Mouse (Mus musculus) forebrain, embryonic 11.5 days (tissue): ENCODE results near the gene Dchs1. TPM values are rescaled to one million over a fixed set of nuclear protein-coding genes. Genes with fewer than 3 reads are reported as not detected.
"Not testable (repeated sequence)": the region's sequence is repeated elsewhere in the genome, so short reads cannot be mapped to it uniquely, and the experiment has no call there.

Source experiments
- ATAC-seq: fragments of 200-750 bp; cut with Nextera tagmentation; replicated peaks from 2 replicates; pipeline ENCODE4 v1.8.0; 2017; ENCODE audit warnings: moderate TSS enrichment; ENCODE audit not compliant: low FRiP score
- DNase-seq: peaks from one replicate; pipeline ENCODE4 v3.0.0-alpha.2; 2017; ENCODE audit warnings: low spot score
- H3K27ac ChIP-seq: fragments of 300-500 bp; sonication (generic); 2 replicates; pipeline ENCODE4 v1.5.1; 2014; ENCODE audit warnings: low read depth, low read length
- H3K27me3 ChIP-seq: fragments of 300-500 bp; sonication (generic); 2 replicates; pipeline ENCODE4 v1.6.1; 2014; ENCODE audit warnings: mild to moderate bottlenecking, low read length, mixed read lengths; ENCODE audit not compliant: control insufficient read depth, insufficient read depth
- H3K36me3 ChIP-seq: fragments of 300-500 bp; sonication (generic); 2 replicates; pipeline ENCODE4 v1.6.1; 2014; ENCODE audit warnings: mild to moderate bottlenecking, low read length, moderate library complexity, mixed read lengths; ENCODE audit not compliant: control insufficient read depth, insufficient read depth
- H3K4me1 ChIP-seq: fragments of 300-500 bp; sonication (generic); replicated peaks from 2 replicates; pipeline ENCODE4 v1.6.1; 2014; ENCODE audit warnings: low read length, mixed read lengths; ENCODE audit not compliant: control insufficient read depth, insufficient read depth
- H3K4me2 ChIP-seq: fragments of 300-500 bp; sonication (generic); 2 replicates; pipeline ENCODE4 v1.6.1; 2014; ENCODE audit warnings: low read depth, mild to moderate bottlenecking, low read length, moderate library complexity, mixed read lengths; ENCODE audit not compliant: severe bottlenecking
- H3K4me3 ChIP-seq: fragments of 300-500 bp; sonication (generic); 2 replicates; pipeline ENCODE4 v1.5.1; 2014; ENCODE audit warnings: low read depth, low read length
- H3K9ac ChIP-seq: fragments of 300-500 bp; sonication (generic); 2 replicates; pipeline ENCODE4 v1.6.1; 2014; ENCODE audit warnings: low read length
- H3K9me3 ChIP-seq: fragments of 300-500 bp; sonication (generic); 2 replicates; pipeline ENCODE4 v1.6.1; 2016; ENCODE audit warnings: low read length, mixed read lengths; ENCODE audit not compliant: control insufficient read depth
- WGBS: fragments of 180-500 bp; shearing (Covaris S2); extraction: QIAGEN DNeasy Blood & Tissue Kit; methylation state at CpG from one replicate; pipeline ENCODE4 v1.1.7; 2014; 5-methylcytosine and 5-hydroxymethylcytosine counted together
- polyA plus RNA-seq: library from polyadenylated mRNA; unstranded; fragments of >200 nt; fragmentation: Nextera tagmentation; extraction: Ambion mirVana; gene quantifications from 2 replicates; pipeline ENCODE4 v1.2.1, GENCODE M21; 2014

The Dchs1 gene
- polyA plus RNA-seq, 1 experiment from 2014 or later = 21.4 TPM

GRCm38 (mm10) chr7:105736911-105737521 is 50.4 kb downstream of the Dchs1 start, which contains the start of gene Rrp8:
Rrp8 (minus strand) TSS chr7:105737385.
- WGBS = under 1% methylated on average over 30 of the region's 30 CpGs
- DNase-seq = no peak

GRCm38 (mm10) chr7:105736264-105736901 is 51.1 kb downstream of the Dchs1 start, which contains the start of gene Ilk:
Ilk (plus strand) TSS chr7:105736592.
- Histone ChIP-seq H3K9ac (peak within 1 kb of the TSS; percentile 88), H3K4me1 (peaks cover 2% of the 10 kb centered on the region; the same call in 1 of the 2 replicates), H3K36me3 (peaks cover 10% of the 10 kb centered on the region; the same call in 1 of the 2 replicates), H3K4me3 (peak within 1 kb of the TSS; percentile 82), H3K27ac (peak within 1 kb of the TSS; percentile 55), H3K9me3 (no peaks in the 10 kb centered on the region), H3K4me2 (peak within 1 kb of the TSS; percentile 69), H3K27me3 (no peaks in the 10 kb centered on the region)
- ATAC-seq (peak; percentile 98), DNase-seq (peak; percentile 92)
- under 1% methylated on average over 37 of the region's 62 CpGs for WGBS

More at GRCm38 (mm10) chr7:105736911-105737521, 50.4 kb downstream of the Dchs1 start, which contains the start of gene Rrp8:
- peak within 1 kb of the TSS; percentile 69 for H3K4me2 ChIP-seq
- H3K27ac ChIP-seq = peak within 1 kb of the TSS; percentile 55
- H3K9ac ChIP-seq = peak within 1 kb of the TSS; percentile 88
- H3K27me3 ChIP-seq = no peaks in the 10 kb centered on the region
- peaks cover 14% of the 10 kb centered on the region; the same call in 1 of the 2 replicates for H3K36me3 ChIP-seq
- no peak for ATAC-seq
- H3K9me3 ChIP-seq = no peaks in the 10 kb centered on the region
- H3K4me1 ChIP-seq = peaks cover 2% of the 10 kb centered on the region; the same call in 1 of the 2 replicates
- peak within 1 kb of the TSS; percentile 82 for H3K4me3 ChIP-seq

- H3K36me3 ChIP-seq = not testable (repeated sequence)
- 62% methylated on average over 4 of the region's 4 CpGs for WGBS
Observed at GRCm38 (mm10) chr7:105735464-105735863, 52.0 kb downstream of the Dchs1 start.

GRCm38 (mm10) chr7:105734826-105735225 is 52.6 kb downstream of the Dchs1 start:
- Histone ChIP-seq H3K4me3 (no peak overlapping the region), H3K27me3 (no peaks in the 10 kb centered on the region), H3K27ac (no peak overlapping the region), H3K4me1 (peaks cover 2% of the 10 kb centered on the region; the same call in 1 of the 2 replicates), H3K9ac (no peak overlapping the region), H3K4me2 (no peak overlapping the region), H3K36me3 (peaks cover 9% of the 10 kb centered on the region; the same call in 1 of the 2 replicates), H3K9me3 (no peaks in the 10 kb centered on the region)
- ATAC-seq (no peak), DNase-seq (no peak)
- WGBS = 87% methylated on average over 8 of the region's 8 CpGs

More at GRCm38 (mm10) chr7:105735464-105735863, 52.0 kb downstream of the Dchs1 start:
- not testable (repeated sequence) for H3K9me3 ChIP-seq, H3K27ac ChIP-seq, ATAC-seq, H3K4me1 ChIP-seq, H3K27me3 ChIP-seq, DNase-seq
- Histone ChIP-seq H3K4me2 (peak overlapping the region; percentile 69), H3K4me3 (peak overlapping the region; percentile 82), H3K9ac (peak overlapping the region; percentile 88)

- Histone ChIP-seq H3K4me3 (no peak overlapping the region), H3K36me3 (peaks cover 9% of the 10 kb centered on the region; the same call in 1 of the 2 replicates), H3K27ac (no peak overlapping the region), H3K9me3 (no peaks in the 10 kb centered on the region), H3K27me3 (no peaks in the 10 kb centered on the region), H3K9ac (no peak overlapping the region), H3K4me1 (peaks cover 2% of the 10 kb centered on the region; the same call in 1 of the 2 replicates), H3K4me2 (no peak overlapping the region)
- 94% methylated on average over 11 of the region's 11 CpGs for WGBS
- DNase-seq (no peak), ATAC-seq (no peak)
Observed at GRCm38 (mm10) chr7:105733836-105734235, 53.6 kb downstream of the Dchs1 start.

GRCm38 (mm10) chr7:105728701-105729428 is 58.6 kb downstream of the Dchs1 start:
- H3K9me3 ChIP-seq = no peaks in the 10 kb centered on the region
- no peaks in the 10 kb centered on the region for H3K27me3 ChIP-seq
- DNase-seq (no peak), ATAC-seq (peak; percentile 49)
- H3K9ac ChIP-seq = 0 out of 2 replicates have a peak overlapping the region, but pooled peaks have one; percentile 7
- 49% methylated on average over 6 of the region's 6 CpGs for WGBS
- H3K4me1 ChIP-seq = no peaks in the 10 kb centered on the region; the same call in 1 of the 2 replicates
- H3K27ac ChIP-seq = peak overlapping the region; percentile 46
- peaks cover 9% of the 10 kb centered on the region; the same call in 1 of the 2 replicates for H3K36me3 ChIP-seq
- H3K4me3 ChIP-seq = no peak overlapping the region
- no peak overlapping the region for H3K4me2 ChIP-seq

- Histone ChIP-seq H3K27ac (no peak overlapping the region), H3K4me3 (no peak overlapping the region), H3K9me3 (no peaks in the 10 kb centered on the region), H3K4me2 (no peak overlapping the region), H3K36me3 (no peaks in the 10 kb centered on the region; the same call in 1 of the 2 replicates), H3K4me1 (no peaks in the 10 kb centered on the region; the same call in 1 of the 2 replicates), H3K9ac (no peak overlapping the region), H3K27me3 (no peaks in the 10 kb centered on the region)
- no peak for ATAC-seq
- 91% methylated on average over 4 of the region's 4 CpGs for WGBS
- no peak for DNase-seq
Observed at GRCm38 (mm10) chr7:105726980-105727325, 60.5 kb downstream of the Dchs1 start.
